In the genomic region with DNA sequence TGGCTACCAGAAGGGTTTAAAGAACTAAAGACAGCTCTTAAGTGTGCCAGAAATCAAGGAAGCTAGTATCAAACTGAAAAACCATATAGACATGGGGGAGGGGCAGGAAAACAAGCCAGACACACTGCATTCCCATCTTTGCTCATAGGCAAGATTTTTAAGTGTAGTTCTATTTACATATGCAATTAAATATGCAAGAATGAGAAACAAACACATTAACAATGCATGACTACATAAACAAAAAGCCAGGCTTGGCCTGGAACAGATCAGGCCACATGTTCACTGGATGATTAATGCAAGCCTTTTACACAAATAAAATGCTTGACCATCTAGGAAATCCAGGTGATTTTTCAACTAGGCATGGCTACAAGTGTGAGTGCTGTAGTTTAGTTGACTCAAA, we compare ENCODE assay signal across 24 mouse cellular contexts.
A peak's percentile ranks its signal among the peaks of the same experiment; 100 is the strongest.
DNase-seq lines count a peak whose midpoint lies in the region; ATAC-seq and TF ChIP-seq lines count a peak whose summit lies in the region.
"Had no signal": no experiment of that assay in that cellular context is flagged by ENCODE, and none has a peak within 500 bp of the region (broad histone marks: within the 10 kb centered on the region; RNA-seq: fewer than 3 reads in every experiment).

No protein-coding gene starts in this region.

- no peak overlapping the region for H3K4me3 ChIP-seq in forebrain, embryonic 15.5 days
- no peak overlapping the region for H3K4me3 ChIP-seq in forebrain, embryonic 10.5 days

- DNase-seq in forebrain, embryonic 10.5 days (ENCODE audit: extremely low spot score, low spot score): no peak
- peak; percentile 82 for DNase-seq in retina, postnatal 1 day
- no peak for DNase-seq in retina, embryonic 14.5 days (ENCODE audit: low spot score)
- DNase-seq in Muller cell, postnatal 12 days (ENCODE audit: inconsistent ontology term): peak; percentile 69
- DNase-seq in brain, embryonic 14.5 days (ENCODE audit: low read depth): peak; percentile 49
- DNase-seq in spleen, postnatal 36 days (ENCODE audit: low spot score in 2 of 2): no peak
- DNase-seq in ovary, postnatal 36 days (ENCODE audit: low spot score): no peak
- DNase-seq: adrenal gland, adult 2 months; adrenal gland, adult 8-10 months; adrenal gland, postnatal 10 days; adrenal gland, postnatal 14 days; adrenal gland, postnatal 25 days; adrenal gland, postnatal 36 days; B cell, adult 2 months; cerebellum, adult 11 months; cerebellum, adult 11-12 months; cerebellum, adult 18-20 months; cerebellum, adult 2 months had no signal

- no peaks in the 10 kb centered on the region for H3K27me3 ChIP-seq in forebrain, embryonic 15.5 days
- H3K27me3 ChIP-seq in forebrain, embryonic 10.5 days (ENCODE audit: poor library complexity, severe bottlenecking): no peaks in the 10 kb centered on the region
- H3K27me3 ChIP-seq: CH12.LX, Patski had no signal

- no peaks in the 10 kb centered on the region for H3K9me3 ChIP-seq in forebrain, embryonic 15.5 days
- no peaks in the 10 kb centered on the region for H3K9me3 ChIP-seq in forebrain, embryonic 10.5 days
- H3K9me3 ChIP-seq: G1E had no signal

- no peak overlapping the region for H3K9ac ChIP-seq in forebrain, embryonic 15.5 days (replicated peaks)

- no peaks in the 10 kb centered on the region for H3K36me3 ChIP-seq in forebrain, embryonic 15.5 days
- no peaks in the 10 kb centered on the region for H3K36me3 ChIP-seq in forebrain, embryonic 10.5 days (replicated peaks)
- H3K36me3 ChIP-seq: G1E had no signal

- no peak for TF ChIP-seq POLR2A in brain, embryonic 14.5 days (IDR thresholded peaks at IDR 0.05; ENCODE audit: borderline replicate concordance, extremely low read depth, insufficient read depth, insufficient read length, poor library complexity, severe bottlenecking)

- 0 out of 2 replicates have a peak, but pooled peaks have one; percentile 5 for ATAC-seq in forebrain, embryonic 15.5 days (replicated peaks)
- ATAC-seq: activated CD4-positive, CD25-positive, alpha-beta regulatory T cell, adult 4 months; CD4-positive, CD25-positive, alpha-beta regulatory T cell, adult 4 months had no signal

- H3K27ac ChIP-seq in forebrain, embryonic 15.5 days (replicated peaks): no peak overlapping the region
- no peak overlapping the region for H3K27ac ChIP-seq in forebrain, embryonic 10.5 days

- TF ChIP-seq CTCF in brain, embryonic 14.5 days (IDR thresholded peaks at IDR 0.05; ENCODE audit: borderline replicate concordance, extremely low read depth, insufficient read depth, insufficient read length): no peak

- H3K4me2 ChIP-seq in forebrain, embryonic 15.5 days (replicated peaks): no peak overlapping the region

- H3K4me1 ChIP-seq in forebrain, embryonic 15.5 days: peaks cover 4% of the 10 kb centered on the region; the same call in 1 of the 2 replicates
- 0 out of 2 replicates have a peak, but pooled peaks cover 5% of the 10 kb centered on the region for H3K4me1 ChIP-seq in forebrain, embryonic 10.5 days

Comparison
In these comparisons a context has a peak if more than half of its experiments do, and no peak if none do; other contexts are left out.
1. DNase-seq: peak in retina, postnatal 1 day (single experiment), Muller cell, postnatal 12 days (single experiment) and brain, embryonic 14.5 days (single experiment); none in forebrain, embryonic 10.5 days (single experiment), retina, embryonic 14.5 days (single experiment), spleen, postnatal 36 days (0 of 2) and ovary, postnatal 36 days (single experiment).